Mouse (Mus musculus): ENCODE results near the gene Boc.

The Boc gene

GRCm38 (mm10) chr16:44552726-44553125 is 6.0 kb downstream of the Boc start:
- DNase-seq (ENCODE audit: low read depth, low spot score) = no peak

DNA sequence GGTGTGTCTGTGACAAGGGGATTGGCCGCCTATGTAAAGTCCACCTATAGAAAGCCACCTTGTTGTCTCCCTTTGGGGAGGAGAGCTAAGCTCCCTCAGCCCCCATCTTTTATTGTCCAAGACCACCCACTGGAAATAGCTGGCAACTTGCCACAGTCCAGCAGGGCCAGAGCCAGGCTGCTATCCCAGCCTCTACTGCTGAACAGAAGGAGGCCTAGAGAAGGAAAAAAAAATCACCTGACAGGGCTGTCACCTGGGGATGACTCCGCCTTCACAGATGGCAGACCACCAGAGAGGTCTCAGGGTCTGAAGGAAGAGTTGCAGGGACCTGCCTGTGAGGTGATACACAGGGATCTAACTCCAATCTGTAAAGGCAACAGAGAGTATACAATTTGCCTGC is 6.7 kb downstream of the Boc start:
- no peak for DNase-seq (ENCODE audit: low read depth, low spot score)

GRCm38 (mm10) chr16:44551491-44551890 is 7.2 kb downstream of the Boc start:
- DNase-seq (ENCODE audit: low read depth, low spot score) = no peak

DNA sequence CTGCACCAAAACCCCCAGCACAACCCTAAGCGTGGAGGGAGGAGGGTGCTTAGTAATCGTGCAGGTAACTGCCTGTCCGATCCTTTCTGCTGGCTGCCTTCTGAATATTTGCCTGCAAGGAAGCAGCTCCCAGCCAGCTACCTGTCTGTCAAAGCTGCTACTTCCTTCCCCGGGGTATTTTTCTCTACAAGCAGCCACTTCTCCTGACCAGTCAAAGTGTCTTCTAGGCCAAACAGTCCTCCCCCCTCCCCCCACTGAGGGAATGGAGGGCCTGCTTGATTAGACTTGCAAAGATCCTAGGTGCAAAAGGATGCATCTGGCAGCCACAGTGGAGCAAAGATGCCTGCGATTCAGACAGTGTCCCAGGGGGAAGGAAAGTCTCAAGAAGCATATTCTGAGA is 7.9 kb downstream of the Boc start:
- DNase-seq (ENCODE audit: low read depth, low spot score) = no peak

GRCm38 (mm10) chr16:44549867-44550679 is 8.6 kb downstream of the Boc start:
- DNase-seq (ENCODE audit: low read depth, low spot score) = no peak

DNA sequence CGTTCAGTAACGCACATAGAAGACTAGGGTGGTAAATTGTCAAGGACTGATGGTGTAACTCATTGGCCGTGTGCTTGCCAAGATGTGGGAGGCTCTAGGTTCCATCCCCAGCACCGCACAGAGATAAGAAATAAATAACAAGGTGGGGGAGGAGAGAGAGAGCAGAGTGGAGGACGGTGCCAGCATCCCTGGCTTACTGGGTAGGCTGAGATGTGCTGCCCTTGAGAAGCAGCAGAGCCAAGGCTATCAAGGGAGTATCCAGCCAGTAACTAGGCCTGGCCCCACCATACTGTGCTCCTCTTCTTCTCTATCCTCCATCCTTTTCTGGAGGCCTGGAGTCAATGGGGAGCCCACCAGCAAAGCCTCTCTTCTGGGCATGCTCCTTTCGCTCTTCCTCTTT is 9.3 kb downstream of the Boc start:
- no peak for DNase-seq (ENCODE audit: low read depth, low spot score)

DNA sequence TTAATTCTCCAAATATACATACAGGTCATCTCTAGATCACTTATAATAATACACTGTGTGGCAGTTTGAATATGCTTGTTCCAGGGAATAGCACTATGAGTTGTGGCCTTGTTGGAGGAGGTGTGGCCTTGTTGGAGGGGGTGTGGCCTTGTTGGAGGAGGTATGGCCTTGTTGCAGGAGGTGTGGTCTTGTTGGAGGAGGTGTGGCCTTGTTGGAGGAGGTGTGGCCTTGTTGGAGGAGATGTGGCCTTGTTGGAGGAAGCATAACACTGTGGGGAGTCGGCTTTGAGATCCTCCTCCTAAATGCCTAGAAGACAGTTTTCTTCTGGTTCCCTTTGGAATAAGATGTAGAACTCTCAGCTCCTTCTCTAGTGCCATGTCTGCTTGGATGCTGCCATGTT is 10.7 kb downstream of the Boc start:
- peak; percentile 74 for DNase-seq (ENCODE audit: low read depth, low spot score)

DNA sequence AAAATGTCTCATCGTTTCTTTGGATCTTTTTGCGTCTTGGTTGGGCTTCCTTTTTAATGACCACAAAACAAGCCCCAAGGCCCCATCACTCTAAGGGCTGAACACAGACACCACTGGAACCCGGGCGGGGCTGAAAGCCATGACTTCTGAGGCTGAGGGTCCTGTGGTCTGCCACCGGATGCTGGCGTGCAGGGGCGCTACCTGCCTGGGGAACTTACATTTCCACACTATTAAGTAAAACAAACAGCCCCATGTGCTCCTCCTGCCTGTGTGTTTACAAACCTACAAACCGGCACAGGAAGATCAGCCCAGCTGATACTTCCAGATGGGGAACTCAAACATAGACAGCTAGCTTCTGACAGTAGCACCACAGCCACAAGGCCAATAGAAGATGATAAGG is 11.9 kb downstream of the Boc start:
- no peak for DNase-seq (ENCODE audit: low read depth, low spot score)

DNA sequence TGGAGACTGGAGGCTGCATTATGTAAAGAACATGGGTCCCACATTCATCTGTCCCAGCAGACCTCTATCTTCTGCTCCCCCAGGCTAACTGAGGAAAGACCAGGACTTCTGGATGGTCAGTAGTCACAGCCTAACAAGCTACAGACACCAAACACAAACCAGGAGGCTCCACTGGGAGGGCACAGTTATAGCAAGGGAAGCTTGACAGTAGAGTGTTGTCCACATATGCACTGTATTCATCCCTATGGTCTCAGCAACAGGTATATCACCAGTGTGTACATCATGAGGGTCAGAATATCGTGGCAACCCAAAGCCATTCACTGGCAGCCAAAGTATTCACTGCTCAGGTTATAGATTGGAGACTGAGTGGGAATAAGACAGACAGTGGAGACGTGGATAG is 12.8 kb downstream of the Boc start:
- no peak for DNase-seq (ENCODE audit: low read depth, low spot score)

DNA sequence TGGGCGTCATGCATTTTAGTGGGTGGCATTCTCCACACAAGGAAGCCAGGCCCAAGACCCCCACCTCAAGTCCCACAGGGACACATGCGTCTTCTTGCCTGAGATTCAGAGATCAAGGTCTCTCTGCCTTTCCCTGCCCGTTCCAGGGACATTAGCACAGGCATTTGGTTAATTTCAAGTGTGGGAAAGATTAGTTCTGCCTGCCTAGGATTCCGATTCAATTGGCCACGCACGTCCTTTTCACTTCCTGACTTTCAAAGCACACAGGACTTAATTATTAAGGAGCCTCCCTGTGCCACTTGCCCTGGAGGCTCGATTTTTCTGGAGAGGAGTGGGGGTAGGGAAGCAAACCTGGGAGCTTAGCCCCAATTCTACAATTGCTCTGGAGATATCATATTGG is 13.5 kb downstream of the Boc start:
- DNase-seq (ENCODE audit: low read depth, low spot score) = no peak

GRCm38 (mm10) chr16:44543098-44543497 is 15.6 kb downstream of the Boc start:
- DNase-seq (ENCODE audit: low read depth, low spot score) = no peak

GRCm38 (mm10) chr16:44542029-44542690 is 16.5 kb downstream of the Boc start:
- DNase-seq (ENCODE audit: low read depth, low spot score) = no peak

DNA sequence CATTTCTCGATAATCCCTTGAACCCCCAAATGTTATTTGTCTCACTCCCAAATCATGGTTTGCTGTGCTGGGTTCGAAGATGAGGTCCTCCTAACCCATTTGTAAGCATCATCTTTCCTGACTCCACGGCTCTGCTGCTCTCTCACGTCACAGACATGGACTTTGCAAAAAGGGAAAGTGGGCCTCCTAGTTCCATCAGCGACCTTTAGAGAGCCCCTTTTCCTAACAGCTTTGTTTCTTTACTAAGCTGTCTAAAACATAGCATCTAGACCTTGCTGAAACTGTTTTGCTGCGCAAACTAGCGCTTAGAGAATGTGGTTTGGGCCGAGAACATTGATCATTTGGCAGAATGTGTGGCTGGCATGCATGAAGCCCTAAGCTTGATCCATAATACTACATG is 19.1 kb downstream of the Boc start:
- no peak for DNase-seq (ENCODE audit: low read depth, low spot score)

- no peak for DNase-seq (ENCODE audit: low read depth, low spot score)
Measured at GRCm38 (mm10) chr16:44538401-44539395, 20.0 kb downstream of the Boc start.

GRCm38 (mm10) chr16:44534122-44534521 is 24.6 kb downstream of the Boc start:
- DNase-seq (ENCODE audit: low read depth, low spot score) = no peak

DNA sequence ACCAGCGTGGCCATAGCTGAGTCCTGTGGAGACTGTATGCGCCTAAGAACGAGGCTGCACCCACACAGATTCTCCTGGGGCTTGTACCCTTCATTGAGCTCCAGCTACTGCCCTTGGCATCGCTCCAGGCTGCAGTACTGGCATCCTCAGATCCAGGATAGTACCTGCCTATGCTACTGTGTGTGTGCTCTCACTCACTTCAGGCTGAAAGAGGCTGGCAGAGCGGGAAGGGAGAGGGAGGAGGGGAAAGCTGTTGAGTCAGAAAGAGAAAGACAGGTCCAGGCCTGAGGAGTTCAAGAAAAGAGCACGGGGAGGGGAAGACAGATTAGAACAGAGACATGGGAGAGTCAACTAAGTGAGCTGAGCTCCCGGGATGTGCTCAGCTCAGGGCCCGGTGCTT is 25.2 kb downstream of the Boc start:
- no peak for DNase-seq (ENCODE audit: low read depth, low spot score)

- DNase-seq (ENCODE audit: low read depth, low spot score) = no peak
Measured at GRCm38 (mm10) chr16:44532851-44533250, 25.8 kb downstream of the Boc start.

DNA sequence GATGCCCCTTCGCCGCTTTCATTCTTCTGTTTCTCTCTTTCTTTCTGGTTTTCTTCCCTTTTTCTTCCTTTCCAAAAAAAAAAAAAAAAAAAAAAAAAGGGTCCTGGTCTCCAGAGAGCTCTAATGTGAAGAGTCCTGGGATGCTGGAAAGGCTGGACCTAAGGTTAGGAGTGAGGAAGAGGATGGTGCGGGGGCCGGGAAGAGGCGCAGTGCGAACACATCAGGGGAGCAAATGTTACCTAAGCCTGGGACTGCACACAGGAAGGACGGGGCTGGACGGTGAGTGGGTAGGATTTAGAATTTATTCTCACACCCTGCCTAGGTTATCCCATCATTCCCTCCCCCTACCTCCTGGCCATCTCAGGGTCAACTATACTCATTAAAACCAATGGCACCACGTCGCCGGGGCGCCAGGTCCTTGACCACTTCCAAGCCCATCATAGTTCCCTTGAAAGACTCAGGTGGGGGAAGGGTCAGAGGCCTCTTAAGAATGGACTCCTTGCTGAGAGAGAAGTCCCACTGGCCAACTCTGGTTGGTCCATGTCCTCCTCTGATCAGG is 27.4 kb downstream of the Boc start:
- no peak for DNase-seq (ENCODE audit: low read depth, low spot score)

GRCm38 (mm10) chr16:44530829-44531228 is 27.9 kb downstream of the Boc start:
- DNase-seq (ENCODE audit: low read depth, low spot score) = peak; percentile 66

DNA sequence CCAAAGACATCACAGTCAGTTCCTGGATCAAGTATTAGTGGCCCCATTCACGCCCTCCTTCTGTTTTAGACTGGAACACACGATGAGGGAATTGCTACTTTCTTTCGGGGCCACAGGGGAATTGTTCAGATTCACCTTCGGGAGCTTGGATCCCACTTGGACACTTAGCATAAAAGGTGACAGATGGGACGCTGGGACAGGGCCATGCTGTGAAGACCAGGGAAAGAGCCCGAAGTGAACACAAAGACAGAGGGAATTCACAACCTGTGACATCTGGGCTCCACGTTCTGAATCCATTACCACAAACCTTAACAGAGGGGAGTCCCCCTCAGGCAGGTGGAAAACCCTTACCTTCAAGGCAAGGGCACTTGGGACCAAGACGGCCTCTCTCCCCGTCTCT is 28.5 kb downstream of the Boc start:
- no peak for DNase-seq (ENCODE audit: low read depth, low spot score)

DNA sequence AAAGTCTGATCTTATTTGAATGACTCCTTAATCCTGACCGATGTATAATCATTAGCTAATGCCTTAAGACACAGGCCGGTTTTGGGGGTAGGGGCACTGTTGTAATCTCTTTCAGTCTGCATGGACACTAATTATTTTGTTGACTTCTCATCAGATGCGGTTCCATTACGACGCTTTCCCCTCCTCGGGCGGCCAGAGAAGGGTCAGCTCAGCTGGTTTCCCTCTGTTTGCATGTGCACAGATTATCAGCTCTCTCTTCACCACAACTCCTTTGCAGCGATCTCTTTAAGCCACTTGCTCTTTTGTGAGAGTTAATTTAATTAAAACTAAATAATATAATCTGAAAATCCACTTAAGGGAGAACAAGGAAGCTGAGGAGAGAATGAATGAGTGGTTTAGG is 29.0 kb downstream of the Boc start:
- DNase-seq (ENCODE audit: low read depth, low spot score) = no peak

DNA sequence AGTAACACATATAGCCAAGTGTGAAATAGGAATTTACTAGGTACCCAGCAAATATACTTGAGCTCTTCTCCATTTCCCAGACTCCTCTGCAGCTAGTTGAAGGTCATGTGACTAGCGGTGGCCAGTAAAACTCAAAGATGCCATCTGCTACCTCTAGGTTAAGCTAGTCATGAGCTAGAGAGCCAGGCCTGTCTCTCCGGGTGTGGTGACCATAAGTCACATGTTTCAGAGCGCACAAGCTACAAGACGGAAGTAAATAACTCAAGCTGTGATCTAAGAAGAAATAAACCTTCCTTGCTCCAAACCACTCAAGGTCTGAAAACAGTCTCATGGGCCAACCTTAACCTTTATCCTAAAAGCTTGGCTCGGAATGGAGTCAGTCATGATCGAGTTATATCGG is 29.7 kb downstream of the Boc start:
- DNase-seq (ENCODE audit: low read depth, low spot score) = peak; percentile 23
